ENCODE assay signal across 8 mouse cellular contexts in the genomic region with DNA sequence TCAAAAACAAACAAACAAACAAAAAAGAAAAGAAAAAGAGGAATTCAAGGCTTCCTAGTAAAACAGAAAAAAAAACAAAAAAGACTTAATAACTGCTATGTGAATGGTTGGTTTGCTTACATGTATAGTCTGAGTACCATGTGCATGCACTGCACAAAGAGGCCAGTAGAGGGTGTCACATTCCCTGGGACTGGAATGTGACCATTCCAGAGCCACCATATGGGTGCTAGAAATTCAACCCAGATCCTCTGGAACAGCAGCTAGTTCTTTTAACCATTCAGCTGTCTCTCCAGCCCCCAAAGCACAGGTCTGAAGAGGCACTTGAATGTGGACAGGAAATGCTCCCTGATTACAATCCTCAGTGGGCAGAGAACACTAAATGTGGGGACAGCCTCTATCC. TPM values are rescaled to one million over a fixed set of nuclear protein-coding genes. Genes with fewer than 3 reads are reported as not detected.
DNase-seq lines count a peak whose midpoint lies in the region; ATAC-seq and TF ChIP-seq lines count a peak whose summit lies in the region.

No protein-coding gene starts in this region.

- DNase-seq in kidney, adult 9 months = peak; percentile 32
- DNase-seq in adrenal gland, postnatal 25 days = peak; percentile 17
- peak; percentile 64 for DNase-seq in lung, embryonic 14.5 days
- no peak for DNase-seq in urinary bladder, adult 2 months (ENCODE audit: low spot score)

- no peak overlapping the region for H3K4me3 ChIP-seq in kidney, embryonic 14.5 days (ENCODE audit: low read length)
- no peak overlapping the region for H3K4me3 ChIP-seq in E14TG2a.4 (replicated peaks; ENCODE audit: low read length)
- no peak overlapping the region for H3K4me3 ChIP-seq in lung, embryonic 14.5 days (ENCODE audit: low read depth, low read length)
- no peak overlapping the region for H3K4me3 ChIP-seq in forebrain, embryonic 13.5 days

- H3K27ac ChIP-seq in kidney, embryonic 14.5 days (ENCODE audit: low read depth, low read length) = no peak overlapping the region
- no peak overlapping the region for H3K27ac ChIP-seq in lung, embryonic 14.5 days (ENCODE audit: low read depth)
- no peak overlapping the region for H3K27ac ChIP-seq in forebrain, embryonic 13.5 days

- no peaks in the 10 kb centered on the region for H3K9me3 ChIP-seq in kidney, embryonic 14.5 days (ENCODE audit: control insufficient read depth, low read length)
- no peaks in the 10 kb centered on the region for H3K9me3 ChIP-seq in E14TG2a.4 (ENCODE audit: low read length)
- no peaks in the 10 kb centered on the region for H3K9me3 ChIP-seq in lung, embryonic 14.5 days (ENCODE audit: low read depth, low read length)
- no peaks in the 10 kb centered on the region for H3K9me3 ChIP-seq in forebrain, embryonic 13.5 days (replicated peaks)

- no peak overlapping the region for H3K4me2 ChIP-seq in kidney, embryonic 14.5 days (replicated peaks; ENCODE audit: low read depth, low read length)
- H3K4me2 ChIP-seq in lung, embryonic 14.5 days = no peak overlapping the region
- H3K4me2 ChIP-seq in forebrain, embryonic 13.5 days = no peak overlapping the region

- no peaks in the 10 kb centered on the region for H3K4me1 ChIP-seq in kidney, embryonic 14.5 days (ENCODE audit: control insufficient read depth, insufficient read depth, low read length)
- peaks cover 86% of the 10 kb centered on the region for H3K4me1 ChIP-seq in E14TG2a.4 (replicated peaks; ENCODE audit: low read depth, low read length)
- peaks cover 3% of the 10 kb centered on the region; the same call in 1 of the 2 replicates for H3K4me1 ChIP-seq in lung, embryonic 14.5 days (ENCODE audit: insufficient read depth)
- peaks cover 17% of the 10 kb centered on the region for H3K4me1 ChIP-seq in forebrain, embryonic 13.5 days

- no peak for ATAC-seq in kidney, embryonic 14.5 days (ENCODE audit: low FRiP score, low TSS enrichment)
- ATAC-seq in lung, embryonic 14.5 days (ENCODE audit: insufficient read depth) = no peak
- ATAC-seq in inflammation-experienced regulatory T-cells, adult 6 months = no peak
- no peak for ATAC-seq in forebrain, embryonic 13.5 days

- peak; percentile 93 for TF ChIP-seq CTCF in E14TG2a.4 (conservative IDR thresholded peaks at IDR 0.05; ENCODE audit: low read length)
- TF ChIP-seq CTCF in lung, embryonic 14.5 days (IDR thresholded peaks at IDR 0.05; ENCODE audit: low read depth) = peak; percentile 64

- H3K27me3 ChIP-seq in kidney, embryonic 14.5 days (ENCODE audit: control insufficient read depth, insufficient read depth, low read length) = no peaks in the 10 kb centered on the region
- no peaks in the 10 kb centered on the region for H3K27me3 ChIP-seq in E14TG2a.4 (ENCODE audit: insufficient read depth, low read length)
- no peaks in the 10 kb centered on the region for H3K27me3 ChIP-seq in lung, embryonic 14.5 days (ENCODE audit: insufficient read depth, low read length)
- H3K27me3 ChIP-seq in forebrain, embryonic 13.5 days = no peaks in the 10 kb centered on the region

- peaks cover 78% of the 10 kb centered on the region for H3K36me3 ChIP-seq in kidney, embryonic 14.5 days (ENCODE audit: control insufficient read depth, insufficient read depth, low read length)
- peaks cover 97% of the 10 kb centered on the region for H3K36me3 ChIP-seq in E14TG2a.4 (ENCODE audit: insufficient read depth, low read length)
- peaks cover 98% of the 10 kb centered on the region for H3K36me3 ChIP-seq in lung, embryonic 14.5 days (ENCODE audit: insufficient read depth)
- H3K36me3 ChIP-seq in forebrain, embryonic 13.5 days (ENCODE audit: poor library complexity, severe bottlenecking) = peaks cover 87% of the 10 kb centered on the region

- no peak overlapping the region for H3K9ac ChIP-seq in kidney, embryonic 14.5 days (ENCODE audit: low read depth, low read length)
- H3K9ac ChIP-seq in lung, embryonic 14.5 days = no peak overlapping the region
- H3K9ac ChIP-seq in forebrain, embryonic 13.5 days = no peak overlapping the region

RNA-seq across cellular contexts. Expression of gene Stk38, which starts 21.0 kb away (rescaled TPM):
- 65.5 and 101 TPM in 2 replicates for polyA plus RNA-seq in kidney, embryonic 14.5 days (2014; fragmentation: Nextera tagmentation; extraction: Ambion mirVana)
- total RNA-seq in adrenal gland, postnatal 25 days (2021) = 79.5 TPM in 2 replicates
- 103 and 104 TPM in 2 replicates for polyA plus RNA-seq in lung, embryonic 14.5 days (2014; fragmentation: Nextera tagmentation; extraction: Ambion mirVana)
- polyA plus RNA-seq in inflammation-experienced regulatory T-cells, adult 6 months (2017; shearing (Covaris generic)) = 100 to 1,000 TPM; 155 to 250 (median 235) TPM
- 128 and 136 TPM in 2 replicates for polyA plus RNA-seq in forebrain, embryonic 13.5 days (2015; fragmentation: Nextera tagmentation; extraction: Ambion mirVana)
- 81.3 and 97.5 TPM in 2 replicates for polyA plus RNA-seq in urinary bladder, adult 2 months (2012; rRNA removed)

RNA-seq across cellular contexts. Expression of gene Kctd20, which starts 35.1 kb away (rescaled TPM):
- polyA plus RNA-seq in kidney, embryonic 14.5 days (2014; fragmentation: Nextera tagmentation; extraction: Ambion mirVana) = 43.4 and 83.7 TPM in 2 replicates
- total RNA-seq in adrenal gland, postnatal 25 days (2021) = 47.8 and 69.8 TPM in 2 replicates
- polyA plus RNA-seq in lung, embryonic 14.5 days (2014; fragmentation: Nextera tagmentation; extraction: Ambion mirVana) = 89.4 and 91.5 TPM in 2 replicates
- 10 to 100 TPM; 34.6 to 46.0 (median 39.5) TPM for polyA plus RNA-seq in inflammation-experienced regulatory T-cells, adult 6 months (2017; shearing (Covaris generic))
- 107 and 115 TPM in 2 replicates for polyA plus RNA-seq in forebrain, embryonic 13.5 days (2015; fragmentation: Nextera tagmentation; extraction: Ambion mirVana)
- 37.8 and 41.6 TPM in 2 replicates for polyA plus RNA-seq in urinary bladder, adult 2 months (2012; rRNA removed)

RNA-seq across cellular contexts. Expression of gene Pxt1, which starts 43.2 kb away (rescaled TPM):
- 0.28 TPM in 1 of 2 replicates, not detected in the other for polyA plus RNA-seq in kidney, embryonic 14.5 days (2014; fragmentation: Nextera tagmentation; extraction: Ambion mirVana)
- not detected in 2 replicates for total RNA-seq in adrenal gland, postnatal 25 days (2021)
- polyA plus RNA-seq in lung, embryonic 14.5 days (2014; fragmentation: Nextera tagmentation; extraction: Ambion mirVana) = 0.19 and 0.82 TPM in 2 replicates
- polyA plus RNA-seq in inflammation-experienced regulatory T-cells, adult 6 months (2017; shearing (Covaris generic)) = not detected
- not detected in 2 replicates for polyA plus RNA-seq in forebrain, embryonic 13.5 days (2015; fragmentation: Nextera tagmentation; extraction: Ambion mirVana)
- polyA plus RNA-seq in urinary bladder, adult 2 months (2012; rRNA removed) = not detected in 2 replicates

RNA-seq across cellular contexts. Expression of gene Srsf3, which starts 45.6 kb away (rescaled TPM):
- polyA plus RNA-seq in kidney, embryonic 14.5 days (2014; fragmentation: Nextera tagmentation; extraction: Ambion mirVana) = 691 and 760 TPM in 2 replicates
- total RNA-seq in adrenal gland, postnatal 25 days (2021) = 119 and 172 TPM in 2 replicates
- polyA plus RNA-seq in lung, embryonic 14.5 days (2014; fragmentation: Nextera tagmentation; extraction: Ambion mirVana) = 716 and 730 TPM in 2 replicates
- polyA plus RNA-seq in inflammation-experienced regulatory T-cells, adult 6 months (2017; shearing (Covaris generic)) = 100 to 1,000 TPM; 296 to 519 (median 387) TPM
- polyA plus RNA-seq in forebrain, embryonic 13.5 days (2015; fragmentation: Nextera tagmentation; extraction: Ambion mirVana) = 751 and 753 TPM in 2 replicates
- 139 and 169 TPM in 2 replicates for polyA plus RNA-seq in urinary bladder, adult 2 months (2012; rRNA removed)
